Mouse (Mus musculus): ENCODE measurements at regions not wholly inside any gene's neighbourhood (a gene's known extent, or its start where the extent isn't known, plus 50 kb on each side); places are given as distances from the start of the nearest gene placed in this dataset.

DNA sequence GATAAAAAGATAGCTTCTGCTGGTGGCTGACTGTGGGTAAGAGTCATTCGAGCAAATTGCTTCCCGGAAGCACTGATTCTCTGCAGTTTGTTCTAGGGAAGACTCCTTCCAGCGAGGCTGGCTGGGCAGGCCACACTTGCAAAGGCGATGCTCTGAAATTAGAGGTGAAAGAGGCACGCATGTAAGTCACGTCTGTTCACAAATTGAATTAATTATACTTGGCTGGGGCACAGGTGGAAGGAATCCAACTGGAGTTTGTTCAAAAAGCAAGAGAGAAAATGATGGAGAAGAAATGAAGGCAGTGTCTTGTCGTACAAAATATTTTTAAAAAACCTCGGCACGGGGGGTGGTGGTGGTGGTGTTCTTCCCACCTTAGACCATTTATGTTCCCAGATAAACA, 726.2 kb upstream of the Lrrc6 start:
- Histone ChIP-seq H3K27ac (no peak overlapping the region), H3K4me3 (replicated peaks; ENCODE audit: low read depth, low read length) (no peak overlapping the region), H3K36me3 (ENCODE audit: insufficient read depth, low read length) (no peaks in the 10 kb centered on the region), H3K9me3 (replicated peaks; ENCODE audit: low read length) (no peaks in the 10 kb centered on the region), H3K27me3 (ENCODE audit: insufficient read depth, low read length) (no peaks in the 10 kb centered on the region), H3K4me2 (ENCODE audit: low read length) (no peak overlapping the region), H3K4me1 (replicated peaks; ENCODE audit: insufficient read depth, low read length) (0 out of 2 replicates have a peak, but pooled peaks cover 3% of the 10 kb centered on the region), H3K9ac (ENCODE audit: low read depth, low read length) (no peak overlapping the region)
- no peak for ATAC-seq (replicated peaks; ENCODE audit: low FRiP score, low read depth)
- DNase-seq (ENCODE audit: low spot score), result no peak
- no peak for TF ChIP-seq CTCF (IDR thresholded peaks at IDR 0.05; ENCODE audit: low read depth)
- 54% methylated on average over 9 of the region's 9 CpGs for WGBS
